Mouse (Mus musculus) forebrain, embryonic 14.5 days (tissue): ENCODE data around the gene Angptl4. TPM values are rescaled to one million over a fixed set of nuclear protein-coding genes. Genes with fewer than 3 reads are reported as not detected.
"Not testable (repeated sequence)": the region's sequence is repeated elsewhere in the genome, so short reads cannot be mapped to it uniquely, and the experiment has no call there.

ENCODE experiments used
- ATAC-seq: fragments of 200-750 bp; cut with Nextera tagmentation; 2 replicates; pipeline ENCODE4 v1.8.0; 2017; ENCODE audit warnings: mild to moderate bottlenecking, moderate library complexity
- DNase-seq: peaks from one replicate; pipeline ENCODE4 v3.0.0-alpha.2; 2015; ENCODE audit warnings: low spot score
- H3K27ac ChIP-seq: fragments of 300-500 bp; sonication (generic); 2 replicates; pipeline ENCODE4 v1.5.1; 2014; ENCODE audit warnings: low read depth, mild to moderate bottlenecking, control low read depth, low read length, moderate library complexity
- H3K27me3 ChIP-seq: fragments of 300-500 bp; sonication (generic); replicated peaks from 2 replicates; pipeline ENCODE4 v1.6.1; 2014; ENCODE audit warnings: low read length, control low read depth, mixed read lengths; ENCODE audit not compliant: control insufficient read depth, insufficient read depth
- H3K36me3 ChIP-seq: fragments of 300-500 bp; sonication (generic); 2 replicates; pipeline ENCODE4 v1.6.1; 2014; ENCODE audit warnings: low read length, control low read depth; ENCODE audit not compliant: control insufficient read depth, insufficient read depth
- H3K4me1 ChIP-seq: fragments of 300-500 bp; sonication (generic); 2 replicates; pipeline ENCODE4 v1.6.1; 2014; ENCODE audit warnings: antibody characterized with exemption, low read length, control low read depth; ENCODE audit not compliant: control insufficient read depth, insufficient read depth
- H3K4me2 ChIP-seq: fragments of 300-500 bp; sonication (generic); 2 replicates; pipeline ENCODE4 v1.6.1; 2014; ENCODE audit warnings: mild to moderate bottlenecking, control low read depth, low read length
- H3K4me3 ChIP-seq: fragments of 300-500 bp; sonication (generic); 2 replicates; pipeline ENCODE4 v1.5.1; 2014; ENCODE audit warnings: low read depth, low read length, control low read depth
- H3K9ac ChIP-seq: fragments of 300-500 bp; sonication (generic); 2 replicates; pipeline ENCODE4 v1.6.1; 2014; ENCODE audit warnings: mild to moderate bottlenecking, low read length, control low read depth, moderate library complexity
- H3K9me3 ChIP-seq: fragments of 300-500 bp; sonication (generic); replicated peaks from 2 replicates; pipeline ENCODE4 v1.6.1; 2016; ENCODE audit warnings: low read length, control low read depth, mixed read lengths; ENCODE audit not compliant: control insufficient read depth
- WGBS: fragments of 180-500 bp; shearing (Covaris S2); extraction: QIAGEN DNeasy Blood & Tissue Kit; methylation state at CpG from one replicate; pipeline ENCODE4 v1.1.7; 2014; 5-methylcytosine and 5-hydroxymethylcytosine counted together
- polyA plus RNA-seq: library from polyadenylated mRNA; unstranded; fragments of >200 nt; fragmentation: Nextera tagmentation; extraction: Ambion mirVana; gene quantifications from 2 replicates; pipeline ENCODE4 v1.2.1, GENCODE M21; 2014

The Angptl4 gene
- polyA plus RNA-seq: 15.2 and 15.8 TPM in 2 replicates

DNA sequence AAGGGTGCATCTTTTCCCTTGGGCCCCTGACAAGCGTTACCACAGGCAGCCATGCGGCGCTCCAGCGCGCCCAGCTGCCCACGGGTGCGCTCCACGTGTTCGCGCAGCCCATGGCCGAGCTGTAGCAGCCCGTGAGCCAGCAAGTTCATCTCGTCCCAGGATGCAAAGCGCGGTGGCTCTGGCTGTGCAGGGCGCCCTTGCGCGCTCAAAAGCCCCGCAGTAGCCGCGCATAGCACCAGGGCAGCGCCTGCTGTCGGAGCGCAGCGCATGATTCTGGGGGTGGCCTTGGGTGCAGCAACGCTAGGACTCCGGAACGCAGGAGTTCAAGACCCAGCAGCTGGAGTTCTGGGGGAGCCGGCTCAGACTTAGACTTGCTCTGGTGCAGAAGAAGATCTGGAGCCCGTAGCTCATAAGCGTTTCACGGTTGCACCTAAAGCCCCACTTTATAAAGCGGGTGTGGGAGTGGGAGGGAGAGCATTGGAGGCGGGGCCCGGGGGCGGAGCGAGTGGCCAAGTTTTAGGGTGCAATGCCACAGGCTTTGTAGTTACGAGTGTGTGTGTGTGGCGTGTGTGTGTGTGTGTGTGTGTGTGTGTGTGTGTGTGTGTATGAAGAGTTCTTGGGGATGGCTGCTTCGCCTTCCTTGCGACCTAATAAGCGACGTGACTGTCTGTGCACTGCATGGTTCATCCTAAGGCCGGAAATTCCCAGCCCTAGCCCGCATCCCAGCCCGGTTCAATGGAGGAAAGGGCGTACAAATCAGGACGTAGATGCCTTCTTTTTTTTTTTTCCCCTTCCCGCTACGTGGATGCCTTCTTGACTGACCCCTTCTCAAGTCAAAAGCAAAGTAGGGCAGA lies at the start of gene Angptl4:
TSS of gene Angptl4 (minus strand) at position 707 of the 854 bp plus-strand sequence.
- Histone ChIP-seq H3K36me3 (no peaks in the 10 kb centered on the region), H3K27me3 (no peaks in the 10 kb centered on the region), H3K9me3 (no peaks in the 10 kb centered on the region), H3K27ac (no peak within 1 kb of the TSS; the same call in 1 of the 2 replicates), H3K4me1 (peaks cover 12% of the 10 kb centered on the region; the same call in 1 of the 2 replicates), H3K4me3 (peak within 1 kb of the TSS; percentile 39), H3K4me2 (peak within 1 kb of the TSS; percentile 90), H3K9ac (peak within 1 kb of the TSS; percentile 64)
- WGBS: under 1% methylated on average over 50 of the region's 50 CpGs
- ATAC-seq (peak; percentile 78), DNase-seq (peak; percentile 61)

DNA sequence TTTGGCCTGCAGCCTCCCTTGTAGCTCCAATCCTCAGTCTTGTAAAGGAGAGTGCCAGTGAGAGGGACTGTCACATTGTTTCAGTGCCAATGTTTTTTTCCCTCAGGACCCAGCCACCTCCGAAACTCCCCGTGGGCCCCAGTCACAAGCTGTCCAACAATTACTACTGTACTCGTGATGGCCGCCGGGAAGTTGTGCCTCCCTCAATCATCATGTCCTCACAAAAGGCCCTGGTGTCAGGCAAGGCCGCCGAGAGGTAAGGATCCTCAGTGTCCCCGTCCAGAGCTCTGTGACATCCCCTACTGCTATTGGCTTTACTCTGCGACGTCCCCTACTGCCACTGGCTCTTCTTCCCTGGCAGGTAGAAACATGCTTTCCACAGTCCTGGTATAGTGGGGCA lies 47.9 kb upstream of the Angptl4 start:
- WGBS: 86% methylated on average over 10 of the region's 10 CpGs
- Histone ChIP-seq H3K4me1 (peaks cover 4% of the 10 kb centered on the region; the same call in 1 of the 2 replicates), H3K9me3 (no peaks in the 10 kb centered on the region), H3K27me3 (no peaks in the 10 kb centered on the region), H3K27ac (no peak overlapping the region), H3K4me2 (no peak overlapping the region), H3K4me3 (no peak overlapping the region), H3K36me3 (peaks cover 65% of the 10 kb centered on the region), H3K9ac (no peak overlapping the region)
- DNase-seq: no peak
- no peak for ATAC-seq

DNA sequence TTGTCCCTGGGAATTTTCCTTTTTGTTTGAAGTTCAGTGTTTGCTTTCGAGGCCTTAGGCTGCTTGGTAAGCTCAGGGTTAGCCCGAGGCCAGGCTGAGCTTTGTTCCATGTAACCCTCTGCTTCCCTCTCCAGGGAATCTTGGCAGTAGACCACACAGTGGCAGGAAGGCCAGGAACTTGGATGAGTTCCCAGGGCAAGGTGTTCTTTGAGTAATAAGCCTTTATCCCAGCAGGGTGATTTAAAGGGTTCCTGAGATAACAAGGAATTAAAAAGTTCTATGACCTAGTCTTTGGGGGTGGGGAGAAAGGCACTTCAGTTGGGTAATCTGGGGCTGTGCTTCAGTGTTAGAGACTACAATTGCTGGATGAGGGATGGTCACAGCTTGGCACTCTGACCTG lies 47.3 kb upstream of the Angptl4 start:
- 29% methylated on average over 2 of the region's 2 CpGs for WGBS
- Histone ChIP-seq H3K27me3 (no peaks in the 10 kb centered on the region), H3K27ac (no peak overlapping the region), H3K36me3 (peaks cover 58% of the 10 kb centered on the region), H3K4me1 (peaks cover 4% of the 10 kb centered on the region; the same call in 1 of the 2 replicates), H3K4me2 (no peak overlapping the region), H3K9ac (peak overlapping the region; percentile 13; the same call in 1 of the 2 replicates), H3K4me3 (no peak overlapping the region), H3K9me3 (no peaks in the 10 kb centered on the region)
- ATAC-seq: no peak
- peak; percentile 17 for DNase-seq

GRCm38 (mm10) chr17:33826850-33827249 lies 45.2 kb upstream of the Angptl4 start:
- 0% methylated on average over 3 of the region's 3 CpGs for WGBS

GRCm38 (mm10) chr17:33825462-33825861 lies 43.8 kb upstream of the Angptl4 start:
- peaks cover 12% of the 10 kb centered on the region for H3K4me1 ChIP-seq
- H3K4me3 ChIP-seq: peak overlapping the region; percentile 65
- peaks cover 58% of the 10 kb centered on the region for H3K36me3 ChIP-seq
- H3K4me2 ChIP-seq: peak overlapping the region; percentile 72
- no peaks in the 10 kb centered on the region for H3K9me3 ChIP-seq
- WGBS: 87% methylated on average over 8 of the region's 8 CpGs
- no peak overlapping the region for H3K27ac ChIP-seq
- H3K9ac ChIP-seq: 0 out of 2 replicates have a peak overlapping the region, but pooled peaks have one; percentile 18
- ATAC-seq (no peak), DNase-seq (no peak)
- H3K27me3 ChIP-seq: no peaks in the 10 kb centered on the region

More at GRCm38 (mm10) chr17:33826850-33827249, 45.2 kb upstream of the Angptl4 start:
- Histone ChIP-seq H3K36me3 (peaks cover 56% of the 10 kb centered on the region), H3K9me3 (no peaks in the 10 kb centered on the region), H3K9ac (no peak overlapping the region), H3K27ac (no peak overlapping the region), H3K4me3 (no peak overlapping the region), H3K4me1 (peaks cover 12% of the 10 kb centered on the region), H3K4me2 (no peak overlapping the region), H3K27me3 (no peaks in the 10 kb centered on the region)
- peak; percentile 88 for DNase-seq
- no peak for ATAC-seq

GRCm38 (mm10) chr17:33824997-33825330 lies 43.3 kb upstream of the Angptl4 start:
- not testable (repeated sequence) for DNase-seq, H3K9me3 ChIP-seq, ATAC-seq, H3K27me3 ChIP-seq
- peak overlapping the region; percentile 65 for H3K4me3 ChIP-seq
- H3K9ac ChIP-seq: peak overlapping the region; percentile 78
- H3K36me3 ChIP-seq: peaks cover 58% of the 10 kb centered on the region
- H3K27ac ChIP-seq: peak overlapping the region; percentile 56; the same call in 1 of the 2 replicates
- H3K4me2 ChIP-seq: peak overlapping the region; percentile 72
- 5% methylated on average over 6 of the region's 6 CpGs for WGBS
- peaks cover 12% of the 10 kb centered on the region for H3K4me1 ChIP-seq

DNA sequence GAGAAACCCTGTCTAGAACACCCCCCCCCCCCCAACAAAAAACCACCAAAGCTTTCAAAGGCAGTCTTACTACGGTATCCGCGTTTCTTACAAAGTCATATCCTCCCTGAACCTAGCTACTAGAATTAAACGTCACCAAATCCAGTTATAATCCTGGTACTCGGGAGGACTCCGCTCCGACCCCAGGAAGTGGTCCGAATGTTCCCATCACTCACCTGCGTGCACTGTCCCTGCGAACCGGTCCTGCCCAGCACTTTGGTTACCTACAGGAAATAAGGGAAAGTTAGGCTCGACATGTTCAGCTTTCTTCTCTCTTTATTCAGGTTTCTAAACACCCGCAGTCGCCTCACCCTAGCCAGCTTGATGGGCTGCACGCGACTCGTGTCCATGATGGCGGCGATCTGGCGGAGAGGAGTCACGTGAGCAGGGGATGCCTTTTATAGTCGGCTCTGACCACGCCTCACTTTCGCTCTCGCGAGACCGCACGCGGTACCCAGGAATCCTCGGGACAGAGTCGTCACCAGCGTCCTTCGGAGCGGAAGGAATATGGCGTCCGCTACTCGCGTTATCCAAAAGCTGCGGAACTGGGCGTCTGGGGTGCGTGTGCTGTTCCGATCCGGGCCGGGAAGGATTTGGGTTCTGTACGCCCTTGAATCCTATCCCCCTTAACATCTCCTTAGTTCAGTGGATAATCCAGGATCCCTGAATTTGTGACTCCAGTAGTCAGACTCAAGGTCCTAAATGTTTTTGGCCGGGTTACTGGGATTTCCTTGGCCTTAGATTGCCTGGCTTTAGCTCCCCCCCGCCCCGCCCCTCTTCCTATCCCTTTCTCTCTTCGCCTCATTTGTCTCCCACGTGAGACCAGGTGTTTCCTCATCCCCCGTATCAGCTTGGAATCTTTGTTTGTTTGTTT lies 42.7 kb upstream of the Angptl4 start, which contains the start of the genes Rps28 and Ndufa7:
TSS of gene Rps28 (minus strand) at position 479 of the 913 bp plus-strand sequence.
TSS of gene Ndufa7 (plus strand) at position 489 of the 913 bp plus-strand sequence.
- ATAC-seq: peak; percentile 96
- H3K9me3 ChIP-seq: no peaks in the 10 kb centered on the region
- peak within 1 kb of the TSS; percentile 65 for H3K4me3 ChIP-seq
- H3K27ac ChIP-seq: peak within 1 kb of the TSS; percentile 56; the same call in 1 of the 2 replicates
- H3K4me2 ChIP-seq: peak within 1 kb of the TSS; percentile 93
- H3K4me1 ChIP-seq: peaks cover 12% of the 10 kb centered on the region
- 1% methylated on average over 51 of the region's 51 CpGs for WGBS
- H3K36me3 ChIP-seq: peaks cover 57% of the 10 kb centered on the region
- peak within 1 kb of the TSS; percentile 78 for H3K9ac ChIP-seq
- no peaks in the 10 kb centered on the region for H3K27me3 ChIP-seq
- peak; percentile 98 for DNase-seq

GRCm38 (mm10) chr17:33823171-33823570 lies 41.5 kb upstream of the Angptl4 start:
- Histone ChIP-seq H3K36me3 (peaks cover 54% of the 10 kb centered on the region), H3K4me1 (peaks cover 14% of the 10 kb centered on the region), H3K9ac (peak overlapping the region; percentile 75), H3K4me3 (peak overlapping the region; percentile 65), H3K4me2 (peak overlapping the region; percentile 93)
- DNase-seq, H3K27me3 ChIP-seq, H3K9me3 ChIP-seq, ATAC-seq, H3K27ac ChIP-seq: not testable (repeated sequence)
- 84% methylated on average over 8 of the region's 8 CpGs for WGBS
